Mouse (Mus musculus) ES-E14 (cell line): ENCODE measurements at regions not wholly inside any gene's neighbourhood (a gene's known extent, or its start where the extent isn't known, plus 50 kb on each side); places are given as distances from the start of the nearest gene placed in this dataset.
"Not testable (repeated sequence)": the region's sequence is repeated elsewhere in the genome, so short reads cannot be mapped to it uniquely, and the experiment has no call there.

Source experiments
- DNase-seq: peaks from one replicate; pipeline ENCODE4 v3.0.0-alpha.2; 2013; ENCODE audit warnings: low read depth, low spot score
- H3K27ac ChIP-seq: 2 replicates; pipeline ENCODE4 v1.5.1; 2012; ENCODE audit warnings: low read depth, mild to moderate bottlenecking, low read length, moderate library complexity, mixed read lengths; ENCODE audit not compliant: poor library complexity, insufficient read depth, severe bottlenecking
- H3K36me3 ChIP-seq: 2 replicates; pipeline ENCODE4 v1.6.1; 2012; ENCODE audit warnings: mild to moderate bottlenecking, low read length, moderate library complexity, mixed read lengths; ENCODE audit not compliant: control insufficient read depth, poor library complexity, insufficient read depth, severe bottlenecking
- H3K4me1 ChIP-seq, 2 experiments: fragments of 150-350 bp in 1 of 2; sonication (generic) in 1 of 2; 2 replicates each; pipeline ENCODE4 v1.6.1; 2012; ENCODE audit warnings: low read length in 2 of 2, mild to moderate bottlenecking in 1 of 2, mixed read lengths in 1 of 2; ENCODE audit not compliant: control insufficient read depth in 2 of 2, insufficient read depth in 2 of 2, poor library complexity in 1 of 2
- H3K4me3 ChIP-seq, 2 experiments: fragments of 150-350 bp in 1 of 2; sonication (generic) in 1 of 2; 2 replicates each; pipeline ENCODE4 v1.5.1; 2012; ENCODE audit warnings: low read length in 2 of 2, low read depth in 1 of 2, mild to moderate bottlenecking in 1 of 2, mixed read lengths in 1 of 2; ENCODE audit not compliant: insufficient read depth in 1 of 2, poor library complexity in 1 of 2, severe bottlenecking in 1 of 2
- H3K9ac ChIP-seq: 2 replicates; pipeline ENCODE4 v1.6.1; 2012; ENCODE audit warnings: low read depth, mild to moderate bottlenecking, low read length, mixed read lengths; ENCODE audit not compliant: poor library complexity, insufficient read depth, severe bottlenecking
- H3K9me3 ChIP-seq: fragments of 150-350 bp; sonication (generic); 2 replicates; pipeline ENCODE4 v1.6.1; 2012; ENCODE audit warnings: low read depth, mild to moderate bottlenecking, low read length; ENCODE audit not compliant: control insufficient read depth, insufficient read depth
- CHD2 ChIP-seq: IDR thresholded peaks from 2 replicates; pipeline ENCODE4 v1.6.1; 2014; ENCODE audit warnings: mild to moderate bottlenecking, low read depth, low read length, inconsistent platforms
- HCFC1 ChIP-seq: IDR thresholded peaks from 2 replicates; pipeline ENCODE4 v1.6.1; 2012; ENCODE audit warnings: low read length, inconsistent platforms, borderline replicate concordance; ENCODE audit not compliant: insufficient read depth
- MAFK ChIP-seq: IDR thresholded peaks from 2 replicates; pipeline ENCODE4 v1.6.1; 2014; ENCODE audit warnings: mild to moderate bottlenecking, low read depth, low read length, inconsistent platforms; ENCODE audit not compliant: insufficient read depth
- ZC3H11A ChIP-seq: IDR thresholded peaks from 2 replicates; pipeline ENCODE4 v1.6.1; 2012; ENCODE audit warnings: low read depth, mild to moderate bottlenecking, inconsistent platforms, low read length, borderline replicate concordance
- ZNF384 ChIP-seq: IDR thresholded peaks from 2 replicates; pipeline ENCODE4 v1.6.1; 2012; ENCODE audit warnings: low read depth, low read length, inconsistent platforms
- in situ Hi-C, 2 experiments: fragments of 600-800 bp; cut with MboI; formaldehyde crosslinking; loops; one replicate each; pipeline ENCODE4 v1.15.1; 2025; ENCODE audit warnings: low sequenced_read_pairs in 2 of 2, inconsistent platforms in 1 of 2; ENCODE audit not compliant: unreplicated experiment in 2 of 2

GRCm38 (mm10) chr3:7811301-7811700, 1191.1 kb upstream of the 1700008P02Rik start:
- in situ Hi-C loops, H3K9ac ChIP-seq: not testable (repeated sequence)

GRCm38 (mm10) chr3:7805121-7805520, 1184.9 kb upstream of the 1700008P02Rik start:
- H3K27ac ChIP-seq, result peak overlapping the region; percentile 28; the same call in 1 of the 2 replicates
- peak; percentile 54 for DNase-seq
- H3K9me3 ChIP-seq, H3K4me3 ChIP-seq, H3K9ac ChIP-seq, H3K36me3 ChIP-seq, in situ Hi-C loops, H3K4me1 ChIP-seq: not testable (repeated sequence)

More at GRCm38 (mm10) chr3:7811301-7811700, 1191.1 kb upstream of the 1700008P02Rik start:
- H3K27ac ChIP-seq, result peak overlapping the region; percentile 53; the same call in 1 of the 2 replicates
- H3K4me3 ChIP-seq, H3K9me3 ChIP-seq, H3K4me1 ChIP-seq, DNase-seq, H3K36me3 ChIP-seq: not testable (repeated sequence)

GRCm38 (mm10) chr3:7804209-7804608, 1184.0 kb upstream of the 1700008P02Rik start:
- H3K27ac ChIP-seq, result no peak overlapping the region
- no peak overlapping the region for H3K4me3 ChIP-seq
- no peak for DNase-seq
- H3K36me3 ChIP-seq, result no peaks in the 10 kb centered on the region
- peaks cover 3 to 4% of the 10 kb centered on the region in 2 experiments; a peak in 3 of 4 replicates for H3K4me1 ChIP-seq
- in situ Hi-C loops, result no loop called here
- no peak overlapping the region for H3K9ac ChIP-seq
- TF ChIP-seq ZNF384, result no peak
- TF ChIP-seq HCFC1, result no peak
- no peak for TF ChIP-seq ZC3H11A
- TF ChIP-seq CHD2, result no peak
- TF ChIP-seq MAFK, result no peak
- H3K9me3 ChIP-seq, result no peaks in the 10 kb centered on the region

DNA sequence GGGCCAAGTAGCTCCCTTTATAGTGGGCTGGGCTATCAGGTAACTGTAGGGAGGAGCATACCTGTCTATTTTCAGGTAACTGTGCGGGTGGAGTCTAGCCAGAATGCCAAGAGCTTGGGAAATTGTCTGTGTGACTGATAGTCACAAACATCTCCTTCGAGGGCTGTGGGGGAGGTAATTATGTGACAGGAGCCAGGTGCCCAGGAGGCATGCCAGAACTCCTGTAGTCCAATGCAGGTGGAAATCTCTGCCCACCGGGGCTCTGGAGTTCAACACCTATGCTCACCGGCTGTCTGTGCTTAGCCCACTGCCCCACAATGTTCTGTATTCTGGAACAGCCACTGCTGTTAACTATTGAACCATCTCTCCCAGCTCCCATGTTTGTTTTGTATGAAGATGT, 1179.2 kb upstream of the 1700008P02Rik start:
- TF ChIP-seq ZC3H11A (no peak), ZNF384 (no peak), HCFC1 (no peak), MAFK (no peak), CHD2 (no peak)
- no peaks in the 10 kb centered on the region for H3K36me3 ChIP-seq
- H3K9me3 ChIP-seq, result no peaks in the 10 kb centered on the region
- no peak overlapping the region for H3K9ac ChIP-seq
- in situ Hi-C loops, result no loop called here
- no peak for DNase-seq
- H3K27ac ChIP-seq, result no peak overlapping the region
- no peak overlapping the region for H3K4me3 ChIP-seq
- peaks cover 1 to 3% of the 10 kb centered on the region in 2 experiments; a peak in 3 of 4 replicates for H3K4me1 ChIP-seq

- Histone ChIP-seq H3K27ac (no peak overlapping the region), H3K9me3 (peaks cover 3% of the 10 kb centered on the region; the same call in 1 of the 2 replicates), H3K9ac (no peak overlapping the region), H3K36me3 (no peaks in the 10 kb centered on the region), H3K4me3 (no peak overlapping the region), H3K4me1 (no peaks in the 10 kb centered on the region)
- TF ChIP-seq CHD2 (no peak), ZNF384 (no peak), ZC3H11A (no peak), HCFC1 (no peak), MAFK (no peak)
- DNase-seq, result no peak
- in situ Hi-C loops, result no loop called here
Measured at GRCm38 (mm10) chr3:7787665-7788064, 1167.4 kb upstream of the 1700008P02Rik start.
